In the genomic region with DNA sequence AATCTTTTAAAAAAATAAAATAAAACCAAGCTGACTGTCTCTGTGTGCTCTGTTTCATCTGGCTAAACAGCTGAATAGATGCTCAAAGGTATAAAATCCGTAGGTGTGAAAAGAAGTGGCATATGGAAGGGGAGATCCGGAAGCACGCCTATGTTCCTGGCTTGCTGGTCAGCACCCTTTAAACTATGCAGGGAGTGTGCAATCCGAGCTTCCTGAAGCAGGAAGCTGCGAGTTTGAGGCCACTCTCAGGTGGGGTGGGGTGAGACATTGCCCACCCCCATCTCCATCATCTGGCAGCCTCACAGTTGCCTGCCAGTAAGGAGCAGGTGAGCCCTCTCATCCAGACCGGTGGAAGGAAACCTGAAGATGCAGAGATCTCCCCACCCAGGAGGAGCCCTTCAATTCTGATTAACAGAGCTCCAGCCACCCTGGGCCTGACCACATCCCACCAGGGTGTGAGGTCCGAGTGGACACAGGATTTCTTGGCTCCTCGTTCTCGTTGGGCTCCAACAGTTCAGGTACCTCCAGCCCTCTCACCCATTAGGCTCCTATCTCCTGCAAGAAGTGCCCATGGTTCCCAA, we compare ENCODE assay signal across 8 mouse cellular contexts. TPM values are rescaled to one million over a fixed set of nuclear protein-coding genes. Genes with fewer than 3 reads are reported as not detected.
DNase-seq lines count a peak whose midpoint lies in the region; ATAC-seq and TF ChIP-seq lines count a peak whose summit lies in the region.

Gene Troap (plus strand): TSS at position 557 of the 581 bp plus-strand sequence.

- TF ChIP-seq POLR2A in embryonic fibroblast, embryonic 13.5 days (IDR thresholded peaks at IDR 0.05; ENCODE audit: low read depth, low read length) = no peak
- TF ChIP-seq POLR2A in olfactory bulb, adult 2 months (IDR thresholded peaks at IDR 0.05; ENCODE audit: insufficient read depth, low read depth, low read length) = no peak

- peak within 1 kb of the TSS; percentile 42 for H3K4me3 ChIP-seq in lung, postnatal 0 days (ENCODE audit: low read depth, low read length)
- H3K4me3 ChIP-seq in embryonic fibroblast, embryonic 13.5 days (ENCODE audit: insufficient read depth, low read length) = peak within 1 kb of the TSS; percentile 96
- peak within 1 kb of the TSS; percentile 61 for H3K4me3 ChIP-seq in limb, embryonic 11.5 days (ENCODE audit: low read depth, low read length)
- H3K4me3 ChIP-seq in olfactory bulb, adult 2 months (ENCODE audit: insufficient read depth, low read depth, low read length) = peak within 1 kb of the TSS; percentile 71

- H3K36me3 ChIP-seq in lung, postnatal 0 days (ENCODE audit: insufficient read depth, low read length) = no peaks in the 10 kb centered on the region
- peaks cover 12% of the 10 kb centered on the region; the same call in 1 of the 2 replicates for H3K36me3 ChIP-seq in limb, embryonic 11.5 days (ENCODE audit: control insufficient read depth, insufficient read depth, low read length)

- peaks cover 9% of the 10 kb centered on the region; the same call in 1 of the 2 replicates for H3K4me1 ChIP-seq in lung, postnatal 0 days (ENCODE audit: insufficient read depth, low read depth, low read length)
- H3K4me1 ChIP-seq in embryonic fibroblast, embryonic 13.5 days (ENCODE audit: control insufficient read depth, insufficient read depth, low read length) = peaks cover 4% of the 10 kb centered on the region; the same call in 1 of the 2 replicates
- H3K4me1 ChIP-seq in limb, embryonic 11.5 days (ENCODE audit: control insufficient read depth, insufficient read depth, low read length) = peaks cover 10% of the 10 kb centered on the region
- H3K4me1 ChIP-seq in olfactory bulb, adult 2 months (ENCODE audit: control insufficient read depth, insufficient read depth, low read length) = peaks cover 4% of the 10 kb centered on the region; the same call in 1 of the 2 replicates

- peak; percentile 36 for ATAC-seq in lung, postnatal 0 days
- ATAC-seq in limb, embryonic 11.5 days (ENCODE audit: insufficient number of reproducible peaks, low FRiP score, low TSS enrichment, low read depth) = peak; percentile 49; the same call in 1 of the 2 replicates

- peak within 1 kb of the TSS; percentile 95 for H3K27ac ChIP-seq in lung, postnatal 0 days (ENCODE audit: low read length)
- peak within 1 kb of the TSS; percentile 90 for H3K27ac ChIP-seq in embryonic fibroblast, embryonic 13.5 days (ENCODE audit: insufficient read depth, low read length)
- H3K27ac ChIP-seq in limb, embryonic 11.5 days (replicated peaks; ENCODE audit: low read depth, low read length) = peak within 1 kb of the TSS; percentile 84
- H3K27ac ChIP-seq in olfactory bulb, adult 2 months (ENCODE audit: insufficient read depth, low read depth, low read length) = peak within 1 kb of the TSS; percentile 95

- 20% methylated on average over 9 of the region's 9 CpGs for WGBS in lung, postnatal 0 days
- 20% methylated on average over 9 of the region's 9 CpGs for WGBS in limb, embryonic 11.5 days
- 22% methylated on average over 9 of the region's 9 CpGs for WGBS in olfactory bulb, adult 2 months

- no peak for TF ChIP-seq EP300 in lung, postnatal 0 days (IDR thresholded peaks at IDR 0.05)

- peak within 1 kb of the TSS; percentile 70 for H3K9ac ChIP-seq in lung, postnatal 0 days (replicated peaks; ENCODE audit: low read depth)
- peak within 1 kb of the TSS; percentile 86 for H3K9ac ChIP-seq in limb, embryonic 11.5 days (ENCODE audit: low read length)

- no peak for DNase-seq in lung, postnatal 0 days (ENCODE audit: low spot score)
- DNase-seq in lung, postnatal 36 days = no peak
- no peak for DNase-seq in limb, embryonic 11.5 days (ENCODE audit: low spot score)
- DNase-seq in right cerebral cortex, postnatal 36 days (ENCODE audit: low spot score in 2 of 2) = no peak
- DNase-seq in adrenal gland, postnatal 10 days = no peak
- no peak for DNase-seq in spleen, adult 12 weeks (ENCODE audit: low spot score)

- no peak for TF ChIP-seq CTCF in lung, postnatal 0 days (IDR thresholded peaks at IDR 0.05)
- TF ChIP-seq CTCF in embryonic fibroblast, embryonic 13.5 days (IDR thresholded peaks at IDR 0.05; ENCODE audit: borderline replicate concordance, insufficient read depth, low read length) = no peak
- no peak for TF ChIP-seq CTCF in olfactory bulb, adult 2 months (IDR thresholded peaks at IDR 0.05; ENCODE audit: insufficient read depth, low read depth, low read length)

- H3K4me2 ChIP-seq in lung, postnatal 0 days (replicated peaks; ENCODE audit: low read depth, low read length) = peak within 1 kb of the TSS; percentile 78
- peak within 1 kb of the TSS; percentile 90 for H3K4me2 ChIP-seq in limb, embryonic 11.5 days (ENCODE audit: low read depth, severe bottlenecking)

- H3K27me3 ChIP-seq in lung, postnatal 0 days (replicated peaks; ENCODE audit: insufficient read depth, low read length) = no peaks in the 10 kb centered on the region
- H3K27me3 ChIP-seq in limb, embryonic 11.5 days (ENCODE audit: control insufficient read depth, insufficient read depth, low read length) = no peaks in the 10 kb centered on the region

- no peaks in the 10 kb centered on the region for H3K9me3 ChIP-seq in lung, postnatal 0 days (ENCODE audit: low read length)
- H3K9me3 ChIP-seq in limb, embryonic 11.5 days (ENCODE audit: control insufficient read depth, low read length) = no peaks in the 10 kb centered on the region

RNA-seq across cellular contexts. Expression of gene Troap, which starts in this region (rescaled TPM):
- 0.95 and 0.99 TPM in 2 replicates for polyA plus RNA-seq in lung, postnatal 0 days (2015; fragmentation: Nextera tagmentation; extraction: Ambion mirVana)
- polyA plus RNA-seq in embryonic fibroblast, embryonic 13.5 days (2011; ENCODE audit: insufficient read length, low read depth, missing spikeins) = 12.2 and 19.9 TPM in 2 replicates
- polyA plus RNA-seq in limb, embryonic 11.5 days (2014; fragmentation: Nextera tagmentation; extraction: Ambion mirVana) = 33.4 and 37.2 TPM in 2 replicates
- not detected in 2 replicates for polyA plus RNA-seq in olfactory bulb, adult 2 months (2012; ENCODE audit: insufficient read depth, insufficient read length, low replicate concordance, missing spikeins)
- 1 to 10 TPM; 8.2 to 9.8 TPM for total RNA-seq in adrenal gland, postnatal 10 days (2021)

Comparison
In these comparisons a context has a peak if more than half of its experiments do, and no peak if none do; other contexts are left out.
1. Peak in ATAC-seq, H3K4me3 ChIP-seq, H3K27ac ChIP-seq, H3K9ac ChIP-seq and H3K4me2 ChIP-seq in lung, postnatal 0 days; RNA of the gene not detected or under 1 TPM.
2. H3K4me3 ChIP-seq: peak in every context shown above with its lines; median percentile 96 in embryonic fibroblast, embryonic 13.5 days; 71 in olfactory bulb, adult 2 months; 61 in limb, embryonic 11.5 days; 42 in lung, postnatal 0 days.